Mouse (Mus musculus) bone marrow, adult 2 months (tissue): ENCODE data around the gene Tspan18.

Experiments
- CTCF ChIP-seq: fragments of 200-500 bp; IDR thresholded peaks from 2 replicates; pipeline ENCODE4 v1.5.1; 2011; ENCODE audit warnings: low read length, control low read depth; ENCODE audit not compliant: control insufficient read depth, insufficient read depth
- POLR2A ChIP-seq: fragments of 200-500 bp; IDR thresholded peaks from 2 replicates; pipeline ENCODE4 v1.6.1; 2011; ENCODE audit warnings: low read depth, mild to moderate bottlenecking, control low read depth, low read length, borderline replicate concordance; ENCODE audit not compliant: control insufficient read depth

DNA sequence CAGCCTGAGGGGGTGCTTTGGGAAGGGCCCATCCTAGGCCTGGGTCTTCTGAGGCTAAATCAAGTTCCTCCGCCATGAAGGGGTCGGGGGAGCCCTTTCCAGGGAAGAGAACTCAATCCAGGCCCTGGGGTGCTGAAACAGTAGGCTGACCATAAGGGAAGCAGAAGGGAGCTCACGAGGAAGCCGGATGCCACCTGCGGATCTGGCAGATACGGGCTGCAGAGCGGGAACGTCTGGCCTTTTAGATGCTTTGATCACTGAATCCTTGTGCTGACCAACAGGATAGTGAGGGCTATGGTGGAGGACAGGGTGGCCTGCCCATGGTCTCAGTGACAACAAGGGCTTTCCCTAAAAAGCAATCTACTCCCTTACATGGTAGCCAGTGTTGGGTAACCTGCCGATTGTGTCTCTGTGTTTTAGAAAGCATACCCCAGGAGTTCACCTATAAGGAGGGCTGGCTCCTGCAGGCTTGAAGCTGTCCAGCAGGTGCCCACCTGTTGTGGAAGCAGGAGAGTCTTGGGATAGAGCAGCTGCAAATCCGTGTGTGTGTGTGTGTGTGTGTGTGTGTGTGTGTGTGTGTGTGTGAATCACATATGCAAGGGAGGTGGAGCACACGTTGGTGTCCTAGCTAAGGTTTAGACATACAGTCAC lies 90.7 kb downstream of the Tspan18 start:
- TF ChIP-seq CTCF: no peak
- TF ChIP-seq POLR2A: no peak
